Mouse (Mus musculus) midbrain, embryonic 14.5 days (tissue): Measurements from ENCODE around the gene Il18. TPM values are rescaled to one million over a fixed set of nuclear protein-coding genes. Genes with fewer than 3 reads are reported as not detected.

Source experiments
- ATAC-seq: fragments of 200-750 bp; cut with Nextera tagmentation; 2 replicates; pipeline ENCODE4 v1.8.0; 2017; ENCODE audit warnings: moderate number of reproducible peaks, moderate library complexity; ENCODE audit not compliant: low FRiP score, low TSS enrichment
- DNase-seq: peaks from one replicate; pipeline ENCODE4 v3.0.0-alpha.2; 2015
- H3K27ac ChIP-seq: fragments of 300-500 bp; sonication (generic); replicated peaks from 2 replicates; pipeline ENCODE4 v1.5.1; 2014; ENCODE audit warnings: mild to moderate bottlenecking, low read depth, low read length, moderate library complexity
- H3K27me3 ChIP-seq: fragments of 300-500 bp; sonication (generic); 2 replicates; pipeline ENCODE4 v1.6.1; 2014; ENCODE audit warnings: low read length, control low read depth, mixed read lengths; ENCODE audit not compliant: control insufficient read depth, insufficient read depth
- H3K36me3 ChIP-seq: fragments of 300-500 bp; sonication (generic); 2 replicates; pipeline ENCODE4 v1.6.1; 2014; ENCODE audit warnings: low read length, control low read depth; ENCODE audit not compliant: control insufficient read depth, insufficient read depth
- H3K4me1 ChIP-seq: fragments of 300-500 bp; sonication (generic); 2 replicates; pipeline ENCODE4 v1.6.1; 2014; ENCODE audit warnings: mild to moderate bottlenecking, antibody characterized with exemption, low read length, control low read depth; ENCODE audit not compliant: control insufficient read depth, insufficient read depth
- H3K4me2 ChIP-seq: fragments of 300-500 bp; sonication (generic); 2 replicates; pipeline ENCODE4 v1.6.1; 2014; ENCODE audit warnings: mild to moderate bottlenecking, low read length, moderate library complexity
- H3K4me3 ChIP-seq: fragments of 300-500 bp; sonication (generic); replicated peaks from 2 replicates; pipeline ENCODE4 v1.5.1; 2014; ENCODE audit warnings: low read depth, low read length
- H3K9ac ChIP-seq: fragments of 300-500 bp; sonication (generic); replicated peaks from 2 replicates; pipeline ENCODE4 v1.6.1; 2014; ENCODE audit warnings: mild to moderate bottlenecking, low read length, moderate library complexity
- H3K9me3 ChIP-seq: fragments of 300-500 bp; sonication (generic); 2 replicates; pipeline ENCODE4 v1.6.1; 2016; ENCODE audit warnings: low read length, control low read depth, mixed read lengths; ENCODE audit not compliant: control insufficient read depth
- WGBS: fragments of 180-500 bp; shearing (Covaris S2); extraction: QIAGEN DNeasy Blood & Tissue Kit; methylation state at CpG from one replicate; pipeline ENCODE4 v1.1.7; 2014; 5-methylcytosine and 5-hydroxymethylcytosine counted together
- polyA plus RNA-seq: library from polyadenylated mRNA; unstranded; fragments of >200 nt; fragmentation: Nextera tagmentation; extraction: Ambion mirVana; gene quantifications from 2 replicates; pipeline ENCODE4 v1.2.1, GENCODE M21; 2014

Il18 gene
- polyA plus RNA-seq, 1 experiment from 2014 or later, result 21.7 TPM

GRCm38 (mm10) chr9:50561918-50562360 is 7.3 kb downstream of the Il18 start:
- Histone ChIP-seq H3K27ac (no peak overlapping the region), H3K36me3 (no peaks in the 10 kb centered on the region), H3K9me3 (no peaks in the 10 kb centered on the region), H3K4me2 (no peak overlapping the region), H3K4me3 (no peak overlapping the region), H3K27me3 (no peaks in the 10 kb centered on the region), H3K9ac (no peak overlapping the region), H3K4me1 (no peaks in the 10 kb centered on the region)
- 84% methylated on average over 2 of the region's 2 CpGs for WGBS
- ATAC-seq, result no peak
- DNase-seq, result no peak

GRCm38 (mm10) chr9:50565173-50565572 is 10.5 kb downstream of the Il18 start:
- H3K36me3 ChIP-seq, result no peaks in the 10 kb centered on the region
- no peak overlapping the region for H3K4me2 ChIP-seq
- DNase-seq (no peak), ATAC-seq (no peak)
- no peaks in the 10 kb centered on the region for H3K9me3 ChIP-seq
- H3K27me3 ChIP-seq, result no peaks in the 10 kb centered on the region
- 75% methylated on average over 7 of the region's 7 CpGs for WGBS
- no peak overlapping the region for H3K4me3 ChIP-seq
- H3K9ac ChIP-seq, result no peak overlapping the region
- H3K27ac ChIP-seq, result no peak overlapping the region
- no peaks in the 10 kb centered on the region for H3K4me1 ChIP-seq

GRCm38 (mm10) chr9:50565940-50566339 is 11.3 kb downstream of the Il18 start:
- H3K36me3 ChIP-seq, result no peaks in the 10 kb centered on the region
- no peak overlapping the region for H3K4me2 ChIP-seq
- no peak for ATAC-seq
- no peaks in the 10 kb centered on the region for H3K27me3 ChIP-seq
- no peak overlapping the region for H3K4me3 ChIP-seq
- DNase-seq, result no peak
- H3K27ac ChIP-seq, result no peak overlapping the region
- no peak overlapping the region for H3K9ac ChIP-seq
- H3K9me3 ChIP-seq, result no peaks in the 10 kb centered on the region
- H3K4me1 ChIP-seq, result no peaks in the 10 kb centered on the region
- 82% methylated on average over 4 of the region's 4 CpGs for WGBS

DNA sequence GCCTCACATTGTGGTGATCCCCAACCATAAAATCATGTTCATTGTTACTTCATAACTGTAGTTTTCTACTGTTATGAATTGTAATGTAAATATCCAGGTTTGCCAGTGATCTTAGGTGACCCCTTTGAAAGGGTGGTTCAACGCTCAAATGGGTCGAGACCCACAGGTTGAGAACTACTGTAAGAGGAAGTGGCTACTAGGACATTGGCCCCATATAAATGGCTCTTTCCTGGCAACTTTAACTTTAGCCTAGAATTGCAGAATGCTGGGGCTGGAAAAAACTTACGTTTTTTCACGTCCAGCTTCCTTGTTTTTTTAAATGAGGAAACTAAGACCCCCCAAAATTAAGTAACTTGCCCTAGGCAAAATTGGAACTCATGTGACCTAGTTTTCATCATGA is 12.7 kb downstream of the Il18 start:
- Histone ChIP-seq H3K36me3 (no peaks in the 10 kb centered on the region), H3K9ac (no peak overlapping the region), H3K27ac (no peak overlapping the region), H3K9me3 (no peaks in the 10 kb centered on the region), H3K4me2 (no peak overlapping the region), H3K27me3 (no peaks in the 10 kb centered on the region), H3K4me3 (no peak overlapping the region), H3K4me1 (no peaks in the 10 kb centered on the region)
- ATAC-seq (no peak), DNase-seq (no peak)
- 91% methylated on average over 4 of the region's 4 CpGs for WGBS

DNA sequence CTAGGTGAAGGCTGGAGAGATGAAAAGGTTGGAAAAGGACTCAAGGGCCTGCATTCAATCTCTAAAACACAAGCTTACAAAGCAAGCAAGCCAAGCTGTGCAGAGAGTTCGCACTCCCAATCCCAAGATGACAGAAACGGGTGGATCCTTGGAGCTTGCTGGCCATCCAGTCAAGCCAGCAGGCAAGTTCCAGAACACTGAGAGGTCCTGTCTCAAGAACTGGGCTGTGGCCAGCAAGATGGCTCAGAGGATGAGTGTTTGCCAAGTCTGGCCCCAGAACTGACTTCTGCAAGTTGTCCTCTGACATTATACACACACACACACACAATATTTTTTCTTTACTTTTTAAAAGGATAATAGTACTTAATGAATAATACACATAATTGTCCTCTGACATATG is 13.3 kb downstream of the Il18 start:
- DNase-seq (no peak), ATAC-seq (no peak)
- Histone ChIP-seq H3K36me3 (no peaks in the 10 kb centered on the region), H3K4me2 (no peak overlapping the region), H3K4me1 (no peaks in the 10 kb centered on the region), H3K27ac (no peak overlapping the region), H3K4me3 (no peak overlapping the region), H3K9me3 (no peaks in the 10 kb centered on the region), H3K27me3 (no peaks in the 10 kb centered on the region), H3K9ac (no peak overlapping the region)
- WGBS, result 91% methylated on average over 2 of the region's 2 CpGs

- Histone ChIP-seq H3K36me3 (no peaks in the 10 kb centered on the region), H3K27ac (no peak overlapping the region), H3K9me3 (no peaks in the 10 kb centered on the region), H3K4me1 (no peaks in the 10 kb centered on the region), H3K27me3 (no peaks in the 10 kb centered on the region), H3K9ac (no peak overlapping the region), H3K4me2 (no peak overlapping the region), H3K4me3 (no peak overlapping the region)
- no peak for DNase-seq
- 83% methylated on average over 10 of the region's 10 CpGs for WGBS
- no peak for ATAC-seq
Measured at GRCm38 (mm10) chr9:50569599-50570525, 15.2 kb downstream of the Il18 start.

DNA sequence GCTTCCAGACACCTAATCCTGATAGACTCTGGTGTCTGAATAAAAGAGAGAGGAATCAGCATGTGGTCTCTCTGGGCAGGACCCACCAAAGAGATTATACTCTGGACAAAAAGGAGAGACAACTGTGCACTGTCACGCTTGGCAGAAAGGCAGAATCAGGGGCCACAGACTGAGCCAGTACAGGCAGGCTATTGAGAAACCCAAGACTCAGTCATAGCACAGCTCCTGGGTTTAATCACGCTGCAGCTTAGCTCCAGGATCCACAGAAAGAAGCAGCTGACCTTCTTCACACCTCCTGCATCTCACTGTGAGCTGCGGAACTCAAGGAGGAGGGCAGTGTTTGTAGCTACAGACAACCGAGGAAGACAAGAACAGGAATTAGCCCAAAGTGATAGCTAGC is 25.7 kb downstream of the Il18 start:
- Histone ChIP-seq H3K9ac (no peak overlapping the region), H3K4me3 (no peak overlapping the region), H3K27me3 (no peaks in the 10 kb centered on the region), H3K9me3 (no peaks in the 10 kb centered on the region), H3K4me2 (no peak overlapping the region), H3K27ac (no peak overlapping the region), H3K36me3 (no peaks in the 10 kb centered on the region), H3K4me1 (no peaks in the 10 kb centered on the region)
- WGBS, result 4% methylated on average over 4 of the region's 4 CpGs
- ATAC-seq (no peak), DNase-seq (no peak)

DNA sequence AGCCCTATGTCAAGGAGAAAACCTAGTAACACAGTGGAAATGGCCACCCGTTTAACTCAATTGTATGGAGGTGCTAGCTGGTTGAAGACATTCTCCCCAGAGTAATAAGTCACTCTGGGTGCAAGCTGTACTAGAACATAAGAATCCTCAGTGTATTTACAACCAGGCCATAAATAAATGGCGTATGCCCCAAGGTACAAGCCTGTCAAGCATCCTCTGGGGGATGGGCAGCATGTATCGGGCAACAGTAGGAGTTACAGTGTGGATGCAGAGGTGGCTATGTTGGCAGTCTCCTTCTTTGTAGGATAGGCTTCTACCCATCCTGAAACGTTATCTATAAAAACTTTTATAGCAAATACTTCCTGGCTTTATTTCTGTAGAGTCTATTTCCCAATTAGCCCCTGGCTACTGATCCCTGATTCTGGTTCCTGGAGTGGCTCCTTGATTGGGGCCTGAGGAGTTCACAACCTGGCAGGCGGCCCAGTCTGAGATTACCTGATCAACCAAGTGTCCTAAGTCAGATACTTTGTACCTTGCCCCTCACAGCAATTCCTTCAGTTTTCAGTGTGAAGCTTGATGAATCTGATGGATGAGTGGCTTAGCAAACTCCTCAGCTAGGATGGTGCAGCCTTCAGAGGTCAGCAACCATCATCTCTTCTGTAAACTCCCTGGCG is 30.7 kb downstream of the Il18 start:
- Histone ChIP-seq H3K27ac (no peak overlapping the region), H3K4me2 (no peak overlapping the region), H3K27me3 (no peaks in the 10 kb centered on the region), H3K4me1 (no peaks in the 10 kb centered on the region), H3K9me3 (no peaks in the 10 kb centered on the region), H3K4me3 (no peak overlapping the region), H3K9ac (no peak overlapping the region), H3K36me3 (no peaks in the 10 kb centered on the region)
- ATAC-seq (no peak), DNase-seq (no peak)
- WGBS, result 85% methylated on average over 6 of the region's 6 CpGs

- 80% methylated on average over 4 of the region's 4 CpGs for WGBS
- no peaks in the 10 kb centered on the region for H3K9me3 ChIP-seq
- ATAC-seq, result no peak
- H3K4me2 ChIP-seq, result no peak overlapping the region
- no peaks in the 10 kb centered on the region for H3K36me3 ChIP-seq
- DNase-seq, result no peak
- H3K4me1 ChIP-seq, result no peaks in the 10 kb centered on the region
- no peaks in the 10 kb centered on the region for H3K27me3 ChIP-seq
- no peak overlapping the region for H3K4me3 ChIP-seq
- H3K27ac ChIP-seq, result no peak overlapping the region
- no peak overlapping the region for H3K9ac ChIP-seq
Measured at GRCm38 (mm10) chr9:50586955-50587354, 32.3 kb downstream of the Il18 start.
